Mouse (Mus musculus): ENCODE measurements around the gene Rbfox3. TPM values are rescaled to one million over a fixed set of nuclear protein-coding genes. Genes with fewer than 3 reads are reported as not detected.

Rbfox3 gene
- polyA plus RNA-seq, 1 experiment: not detected

GRCm38 (mm10) chr11:118508341-118508740 is 403.1 kb downstream of the Rbfox3 start:
- no peak for TF ChIP-seq GATA1 (IDR thresholded peaks at IDR 0.05; ENCODE audit: low read length)

DNA sequence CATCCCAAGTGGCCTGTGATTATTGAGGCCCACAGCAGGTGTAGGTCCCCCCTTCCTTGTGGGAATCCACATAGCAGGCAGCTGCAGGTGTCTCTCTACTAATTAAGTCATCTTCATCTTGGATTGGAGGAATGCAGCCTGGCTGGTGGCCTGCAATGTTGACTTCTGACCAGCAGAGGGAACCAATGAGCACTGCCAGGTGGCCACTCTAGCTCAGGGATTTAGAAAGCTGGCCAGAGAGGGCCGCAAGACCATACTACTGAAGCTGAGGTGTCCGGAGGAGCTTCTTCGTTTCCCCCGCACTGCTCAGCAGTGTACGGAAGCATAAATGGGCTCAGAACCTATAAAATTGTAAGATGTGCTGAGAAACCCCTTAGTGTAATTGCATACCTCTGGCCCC is 403.5 kb downstream of the Rbfox3 start:
- no peak for TF ChIP-seq GATA1 (IDR thresholded peaks at IDR 0.05; ENCODE audit: low read length)

DNA sequence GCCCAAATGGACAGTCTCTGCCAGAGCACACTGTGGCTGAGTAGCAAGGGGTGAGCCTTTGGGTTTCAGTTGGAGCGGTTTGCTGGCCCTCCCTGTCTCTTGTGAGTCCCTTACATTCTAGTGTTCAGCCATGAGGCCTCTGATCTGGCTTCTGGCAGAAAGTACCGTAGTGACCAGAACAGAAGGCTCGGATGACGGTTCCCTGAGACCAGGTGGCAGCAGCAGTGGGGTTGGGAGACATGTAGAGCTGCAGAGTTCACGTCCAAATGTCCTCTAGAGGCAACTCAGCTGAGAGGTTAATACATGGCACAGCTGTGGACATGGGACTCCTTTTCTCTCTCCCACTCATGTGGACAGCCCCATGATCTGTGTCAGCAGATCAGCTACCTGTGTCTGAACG is 404.3 kb downstream of the Rbfox3 start:
- TF ChIP-seq GATA1 (IDR thresholded peaks at IDR 0.05; ENCODE audit: low read length): no peak

DNA sequence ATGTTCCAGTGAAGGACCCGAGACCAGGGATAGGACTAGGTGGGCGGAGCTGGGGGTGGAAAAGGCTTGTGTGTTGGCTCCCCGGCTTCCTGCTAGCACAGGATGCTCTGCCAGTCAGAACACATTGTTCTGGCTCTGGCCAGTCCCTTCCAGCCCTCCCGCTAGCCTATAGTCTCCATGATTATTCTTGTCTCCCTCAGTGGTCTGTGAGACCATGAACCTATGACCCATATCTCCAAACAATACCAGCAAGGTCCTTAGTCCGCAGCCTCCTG is 407.3 kb downstream of the Rbfox3 start:
- TF ChIP-seq GATA1 (IDR thresholded peaks at IDR 0.05; ENCODE audit: low read length): no peak

GRCm38 (mm10) chr11:118503418-118504179 is 407.8 kb downstream of the Rbfox3 start:
- TF ChIP-seq GATA1 (IDR thresholded peaks at IDR 0.05; ENCODE audit: low read length): no peak

DNA sequence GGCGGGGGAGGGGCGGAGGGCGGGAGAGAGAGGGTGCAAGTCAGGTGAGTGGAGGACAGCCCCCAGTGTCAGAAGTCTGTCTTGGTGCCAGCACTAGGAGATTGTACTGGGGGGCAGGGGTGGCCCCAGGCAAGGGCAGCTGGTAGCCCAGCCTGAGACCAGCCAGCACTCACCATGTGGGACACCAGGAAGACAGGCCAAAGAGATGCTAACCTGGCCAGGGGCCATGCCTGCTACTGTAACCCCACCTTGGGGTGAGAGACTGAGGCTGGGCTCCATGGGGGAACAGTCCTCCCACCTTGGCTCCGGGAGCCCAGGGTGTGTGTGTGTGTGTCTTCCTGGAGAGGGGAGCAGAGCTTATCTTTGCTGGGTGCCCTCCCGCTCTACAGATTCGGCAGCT is 408.4 kb downstream of the Rbfox3 start:
- TF ChIP-seq GATA1 (IDR thresholded peaks at IDR 0.05; ENCODE audit: low read length): no peak

GRCm38 (mm10) chr11:118496066-118496689 is 415.2 kb downstream of the Rbfox3 start:
- no peak for TF ChIP-seq GATA1 (IDR thresholded peaks at IDR 0.05; ENCODE audit: low read length)

GRCm38 (mm10) chr11:118495065-118495464 is 416.3 kb downstream of the Rbfox3 start:
- no peak for TF ChIP-seq GATA1 (IDR thresholded peaks at IDR 0.05; ENCODE audit: low read length)

GRCm38 (mm10) chr11:118494001-118494737 is 417.2 kb downstream of the Rbfox3 start:
- no peak for TF ChIP-seq GATA1 (IDR thresholded peaks at IDR 0.05; ENCODE audit: low read length)

- no peak for TF ChIP-seq GATA1 (IDR thresholded peaks at IDR 0.05; ENCODE audit: low read length)
Measured at GRCm38 (mm10) chr11:118493458-118493857, 417.9 kb downstream of the Rbfox3 start.

- TF ChIP-seq GATA1 (IDR thresholded peaks at IDR 0.05; ENCODE audit: low read length): no peak
Measured at GRCm38 (mm10) chr11:118491230-118491629, 420.2 kb downstream of the Rbfox3 start.

DNA sequence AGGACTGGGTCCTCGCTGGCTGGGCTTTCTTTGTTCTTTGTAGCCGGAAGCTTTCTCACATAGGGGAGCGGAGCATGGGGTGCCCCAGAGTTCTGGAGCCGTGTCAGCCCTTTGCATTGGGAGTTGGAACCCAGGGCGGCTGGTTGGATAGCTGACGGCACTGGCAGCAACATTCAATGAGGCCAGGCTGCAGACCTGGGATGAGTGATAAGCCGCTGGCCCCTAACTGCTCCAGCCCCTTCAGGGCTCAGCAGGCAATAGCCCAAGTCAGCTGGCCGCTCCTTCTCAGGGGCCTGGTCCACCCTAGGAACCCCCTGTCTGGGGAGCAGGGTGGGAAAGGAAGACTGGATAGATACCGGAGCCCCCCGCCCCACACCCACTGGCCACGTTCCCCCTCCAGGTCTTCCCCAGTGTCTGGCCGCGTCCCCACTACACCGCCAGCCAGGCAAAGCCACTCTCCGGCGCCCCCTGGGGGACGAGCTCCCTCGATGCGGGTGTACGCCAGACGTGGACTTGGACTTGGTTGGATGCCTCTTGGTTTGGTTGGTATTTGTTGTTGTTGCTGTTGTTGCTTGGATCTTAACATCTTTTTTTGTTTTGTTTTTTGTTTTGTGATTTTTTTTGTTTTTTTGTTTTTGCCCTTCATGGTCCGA is 420.7 kb downstream of the Rbfox3 start:
- no peak for TF ChIP-seq GATA1 (IDR thresholded peaks at IDR 0.05; ENCODE audit: low read length)

GRCm38 (mm10) chr11:118488907-118489270 is 422.5 kb downstream of the Rbfox3 start:
- TF ChIP-seq GATA1 (IDR thresholded peaks at IDR 0.05; ENCODE audit: low read length): no peak

DNA sequence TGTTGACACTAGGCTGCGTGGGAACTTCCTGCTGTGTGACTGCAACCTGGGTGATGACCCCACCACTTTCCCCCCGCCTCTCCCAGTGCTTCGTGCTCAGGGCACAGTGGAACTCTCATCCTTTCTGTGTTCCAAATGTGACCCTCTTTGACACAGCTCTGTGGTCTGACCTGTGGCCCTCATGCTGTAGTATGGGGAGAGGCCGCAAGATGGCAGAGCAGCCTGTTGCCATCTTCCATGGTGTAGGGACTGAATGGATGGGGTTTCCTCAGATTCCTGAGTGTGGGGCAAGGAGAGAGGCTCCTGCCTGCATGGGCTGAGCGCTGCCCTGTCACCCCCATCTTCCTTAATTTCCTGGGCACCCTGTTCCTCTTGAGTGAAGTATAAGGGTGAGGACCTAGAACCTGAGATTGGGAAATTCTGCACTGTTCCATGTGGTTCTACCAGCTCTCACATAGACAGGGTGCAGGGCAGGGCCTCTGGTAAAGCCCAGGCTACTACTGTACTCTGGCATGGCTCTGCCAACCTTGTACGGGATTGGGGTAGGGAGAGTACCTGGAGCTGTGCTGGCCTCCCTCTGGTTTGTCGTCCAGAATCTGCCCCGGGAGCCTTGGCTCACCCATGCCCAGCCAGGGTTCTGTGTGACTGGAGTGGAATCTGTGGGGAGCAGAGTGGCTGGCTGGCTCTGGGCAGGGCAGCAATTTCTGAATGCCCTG is 423.0 kb downstream of the Rbfox3 start:
- no peak for TF ChIP-seq GATA1 (IDR thresholded peaks at IDR 0.05; ENCODE audit: low read length)

All from G1E-ER4 (cell line).